Mouse (Mus musculus): ENCODE measurements at regions not wholly inside any gene's neighbourhood (a gene's known extent, or its start where the extent isn't known, plus 50 kb on each side); places are given as distances from the start of the nearest gene placed in this dataset.

- intact Hi-C loops (cut with DNase I) = no loop called here
These were observed 250.5 kb upstream of the Gm26657 start for GRCm38 (mm10) chr4:56489361-56489760.

GRCm38 (mm10) chr4:56483708-56484107, 256.2 kb upstream of the Gm26657 start:
- intact Hi-C loops (cut with DNase I) = no loop called here

GRCm38 (mm10) chr4:56456788-56457187, 283.1 kb upstream of the Gm26657 start:
- intact Hi-C loops (cut with DNase I) = no loop called here

GRCm38 (mm10) chr4:56421575-56421974, 318.3 kb upstream of the Gm26657 start:
- intact Hi-C loops (cut with DNase I) = no loop called here

- intact Hi-C loops (cut with DNase I) = no loop called here
These were observed 320.6 kb upstream of the Gm26657 start for GRCm38 (mm10) chr4:56419122-56419913.

- intact Hi-C loops (cut with DNase I) = no loop called here
These were observed 328.7 kb upstream of the Gm26657 start for GRCm38 (mm10) chr4:56411024-56411636.

- intact Hi-C loops (cut with DNase I) = no loop called here
These were observed 346.1 kb upstream of the Gm26657 start for GRCm38 (mm10) chr4:56393793-56394192.

GRCm38 (mm10) chr4:56387051-56387450, 352.8 kb upstream of the Gm26657 start:
- intact Hi-C loops (cut with DNase I) = no loop called here

- intact Hi-C loops (cut with DNase I) = no loop called here
These were observed 364.1 kb upstream of the Gm26657 start for GRCm38 (mm10) chr4:56375745-56376144.

GRCm38 (mm10) chr4:56374466-56374865, 365.4 kb upstream of the Gm26657 start:
- intact Hi-C loops (cut with DNase I) = no loop called here

GRCm38 (mm10) chr4:56373746-56374145, 366.1 kb upstream of the Gm26657 start:
- intact Hi-C loops (cut with DNase I) = no loop called here

- intact Hi-C loops (cut with DNase I) = no loop called here
These were observed 366.7 kb upstream of the Gm26657 start for GRCm38 (mm10) chr4:56373167-56373566.

- intact Hi-C loops (cut with DNase I) = no loop called here
These were observed 367.2 kb upstream of the Gm26657 start for GRCm38 (mm10) chr4:56372711-56373110.

GRCm38 (mm10) chr4:56364594-56364993, 375.3 kb upstream of the Gm26657 start:
- intact Hi-C loops (cut with DNase I) = loop anchor here (5.0 kb wide), 2 partner anchors 832 to 852 kb away; partner anchors contain the start of gene Klf4

- intact Hi-C loops (cut with DNase I) = loop anchor here (5.0 kb wide), 2 partner anchors 830 to 850 kb away; partner anchors contain the start of gene Klf4
These were observed 377.7 kb upstream of the Gm26657 start for GRCm38 (mm10) chr4:56362121-56362520.

GRCm38 (mm10) chr4:56349216-56349615, 390.7 kb upstream of the Gm26657 start:
- intact Hi-C loops (cut with DNase I) = no loop called here

- intact Hi-C loops (cut with DNase I) = no loop called here
These were observed 414.7 kb upstream of the Gm26657 start for GRCm38 (mm10) chr4:56325156-56325555.

GRCm38 (mm10) chr4:56319134-56319533, 420.7 kb upstream of the Gm26657 start:
- intact Hi-C loops (cut with DNase I) = no loop called here

- intact Hi-C loops (cut with DNase I) = no loop called here
These were observed 434.1 kb upstream of the Gm26657 start for GRCm38 (mm10) chr4:56305664-56306330.

- intact Hi-C loops (cut with DNase I) = no loop called here
These were observed 435.6 kb upstream of the Gm26657 start for GRCm38 (mm10) chr4:56304275-56304674.

GRCm38 (mm10) chr4:56287980-56288379, 451.9 kb upstream of the Gm26657 start:
- intact Hi-C loops (cut with DNase I) = no loop called here

- intact Hi-C loops (cut with DNase I) = no loop called here
These were observed 455.4 kb upstream of the Gm26657 start for GRCm38 (mm10) chr4:56284490-56284889.
